Mouse (Mus musculus) lung, postnatal 0 days (tissue): Measurements from ENCODE around the gene Tgfa. TPM values are rescaled to one million over a fixed set of nuclear protein-coding genes. Genes with fewer than 3 reads are reported as not detected.
A peak's percentile ranks its signal among the peaks of the same experiment; 100 is the strongest.

Source experiments
- ATAC-seq: fragments of 200-750 bp; cut with Nextera tagmentation; 2 replicates; pipeline ENCODE4 v1.8.0; 2017; ENCODE audit warnings: moderate library complexity
- DNase-seq: peaks from one replicate; pipeline ENCODE4 v3.0.0-alpha.2; 2016; ENCODE audit warnings: low spot score
- H3K27ac ChIP-seq: fragments of 300-500 bp; sonication (generic); 2 replicates; pipeline ENCODE4 v1.5.1; 2014; ENCODE audit warnings: antibody characterized with exemption, mild to moderate bottlenecking, low read length, mixed read lengths
- H3K27me3 ChIP-seq: fragments of 300-500 bp; sonication (generic); replicated peaks from 2 replicates; pipeline ENCODE4 v1.6.1; 2014; ENCODE audit warnings: low read length, mixed read lengths; ENCODE audit not compliant: insufficient read depth
- H3K36me3 ChIP-seq: fragments of 300-500 bp; sonication (generic); 2 replicates; pipeline ENCODE4 v1.6.1; 2014; ENCODE audit warnings: low read length, mixed read lengths; ENCODE audit not compliant: insufficient read depth
- H3K4me1 ChIP-seq: fragments of 300-500 bp; sonication (generic); 2 replicates; pipeline ENCODE4 v1.6.1; 2014; ENCODE audit warnings: antibody characterized with exemption, low read depth, low read length, mixed read lengths; ENCODE audit not compliant: insufficient read depth
- H3K4me2 ChIP-seq: fragments of 300-500 bp; sonication (generic); replicated peaks from 2 replicates; pipeline ENCODE4 v1.6.1; 2014; ENCODE audit warnings: low read depth, mild to moderate bottlenecking, low read length, moderate library complexity, mixed read lengths
- H3K4me3 ChIP-seq: fragments of 300-500 bp; sonication (generic); 2 replicates; pipeline ENCODE4 v1.5.1; 2014; ENCODE audit warnings: low read depth, low read length
- H3K9ac ChIP-seq: fragments of 300-500 bp; sonication (generic); replicated peaks from 2 replicates; pipeline ENCODE4 v1.6.1; 2014; ENCODE audit warnings: low read depth, mild to moderate bottlenecking
- H3K9me3 ChIP-seq: fragments of 300-500 bp; sonication (generic); 2 replicates; pipeline ENCODE4 v1.6.1; 2016; ENCODE audit warnings: low read length, mixed read lengths
- CTCF ChIP-seq: IDR thresholded peaks from 2 replicates; pipeline ENCODE4 v1.5.1; 2016; ENCODE audit warnings: antibody characterized with exemption, mild to moderate bottlenecking
- EP300 ChIP-seq: IDR thresholded peaks from 2 replicates; pipeline ENCODE4 v1.6.1; 2016; ENCODE audit warnings: antibody characterized with exemption, mild to moderate bottlenecking, control low read depth
- WGBS: fragments of 180-500 bp; shearing (Covaris S2); extraction: QIAGEN DNeasy Blood & Tissue Kit; methylation state at CpG from one replicate; pipeline ENCODE4 v1.1.7; 2014; 5-methylcytosine and 5-hydroxymethylcytosine counted together
- polyA plus RNA-seq: library from polyadenylated mRNA; unstranded; fragments of >200 nt; fragmentation: Nextera tagmentation; extraction: Ambion mirVana; gene quantifications from 2 replicates; pipeline ENCODE4 v1.2.1, GENCODE M21; 2015

The Tgfa gene
- polyA plus RNA-seq, 1 experiment from 2014 or later, result 1.9 TPM

- H3K36me3 ChIP-seq, result no peaks in the 10 kb centered on the region
- WGBS, result 68% methylated on average over 5 of the region's 5 CpGs
- ATAC-seq (no peak), DNase-seq (no peak)
- no peaks in the 10 kb centered on the region for H3K9me3 ChIP-seq
- H3K4me2 ChIP-seq, result no peak overlapping the region
- no peak overlapping the region for H3K4me3 ChIP-seq
- no peak overlapping the region for H3K9ac ChIP-seq
- H3K4me1 ChIP-seq, result no peaks in the 10 kb centered on the region
- H3K27ac ChIP-seq, result no peak overlapping the region
- no peak for TF ChIP-seq CTCF
- H3K27me3 ChIP-seq, result no peaks in the 10 kb centered on the region
Measured at GRCm38 (mm10) chr6:86182626-86183025, 12.4 kb upstream of the Tgfa start.

- 39% methylated on average over 14 of the region's 14 CpGs for WGBS
- H3K27ac ChIP-seq, result no peak overlapping the region
- no peaks in the 10 kb centered on the region for H3K9me3 ChIP-seq
- no peaks in the 10 kb centered on the region for H3K27me3 ChIP-seq
- no peak overlapping the region for H3K9ac ChIP-seq
- no peak overlapping the region for H3K4me2 ChIP-seq
- ATAC-seq (no peak), DNase-seq (no peak)
- H3K4me1 ChIP-seq, result no peaks in the 10 kb centered on the region
- H3K4me3 ChIP-seq, result no peak overlapping the region
- H3K36me3 ChIP-seq, result no peaks in the 10 kb centered on the region
- no peak for TF ChIP-seq CTCF
- TF ChIP-seq EP300, result no peak
Measured at GRCm38 (mm10) chr6:86186106-86186955, 8.7 kb upstream of the Tgfa start.

- TF ChIP-seq EP300 (no peak), CTCF (no peak)
- Histone ChIP-seq H3K27ac (no peak overlapping the region), H3K4me3 (no peak overlapping the region), H3K27me3 (no peaks in the 10 kb centered on the region), H3K9ac (no peak overlapping the region), H3K4me1 (no peaks in the 10 kb centered on the region), H3K4me2 (no peak overlapping the region), H3K9me3 (no peaks in the 10 kb centered on the region), H3K36me3 (no peaks in the 10 kb centered on the region)
- DNase-seq (no peak), ATAC-seq (no peak)
- WGBS, result 49% methylated on average over 11 of the region's 11 CpGs
Measured at GRCm38 (mm10) chr6:86188741-86189480, 6.1 kb upstream of the Tgfa start.

DNA sequence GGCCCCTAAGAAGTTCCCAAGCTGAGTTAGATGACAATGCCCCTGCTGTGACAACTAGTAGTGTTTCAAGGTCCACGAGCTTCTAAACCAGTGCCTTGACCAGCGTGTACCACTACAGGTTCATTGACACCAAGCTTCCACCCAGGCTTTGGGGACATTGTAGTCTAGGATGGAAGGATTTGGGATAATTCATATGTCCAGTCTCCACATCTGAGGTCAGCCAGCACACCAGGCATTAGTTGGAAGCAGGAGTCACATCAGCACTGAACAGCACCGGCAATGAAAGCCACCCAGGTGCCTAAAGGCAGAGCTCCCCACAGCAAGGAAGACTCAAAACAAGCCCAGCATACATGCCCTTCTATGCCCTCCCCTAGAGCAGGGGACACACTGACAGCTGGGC lies 4.4 kb upstream of the Tgfa start:
- H3K4me1 ChIP-seq, result no peaks in the 10 kb centered on the region
- no peaks in the 10 kb centered on the region for H3K36me3 ChIP-seq
- TF ChIP-seq EP300, result no peak
- TF ChIP-seq CTCF, result no peak
- no peak overlapping the region for H3K27ac ChIP-seq
- no peaks in the 10 kb centered on the region for H3K9me3 ChIP-seq
- 85% methylated on average over 3 of the region's 3 CpGs for WGBS
- ATAC-seq, result no peak
- no peak overlapping the region for H3K4me2 ChIP-seq
- H3K4me3 ChIP-seq, result no peak overlapping the region
- no peak for DNase-seq
- no peak overlapping the region for H3K9ac ChIP-seq
- no peaks in the 10 kb centered on the region; the same call in 1 of the 2 replicates for H3K27me3 ChIP-seq

GRCm38 (mm10) chr6:86192978-86193377 lies 2.0 kb upstream of the Tgfa start:
- 79% methylated on average over 3 of the region's 3 CpGs for WGBS
- Histone ChIP-seq H3K4me3 (no peak overlapping the region), H3K4me2 (no peak overlapping the region), H3K4me1 (no peaks in the 10 kb centered on the region), H3K9ac (no peak overlapping the region), H3K27ac (no peak overlapping the region), H3K27me3 (peaks cover 4% of the 10 kb centered on the region; the same call in 1 of the 2 replicates), H3K36me3 (no peaks in the 10 kb centered on the region), H3K9me3 (no peaks in the 10 kb centered on the region)
- ATAC-seq, result no peak
- DNase-seq, result no peak
- TF ChIP-seq EP300 (no peak), CTCF (no peak)

GRCm38 (mm10) chr6:86193879-86194278 lies 1.1 kb upstream of the Tgfa start:
- ATAC-seq, result no peak
- Histone ChIP-seq H3K36me3 (no peaks in the 10 kb centered on the region), H3K4me3 (no peak overlapping the region), H3K9ac (no peak overlapping the region), H3K27me3 (peaks cover 4% of the 10 kb centered on the region; the same call in 1 of the 2 replicates), H3K4me1 (no peaks in the 10 kb centered on the region), H3K9me3 (no peaks in the 10 kb centered on the region), H3K4me2 (no peak overlapping the region), H3K27ac (no peak overlapping the region)
- 52% methylated on average over 5 of the region's 5 CpGs for WGBS
- peak; percentile 63 for DNase-seq
- TF ChIP-seq CTCF (peak; percentile 67), EP300 (no peak)
